Mouse (Mus musculus) liver, postnatal 0 days (tissue): Measurements from ENCODE around the gene Vars. TPM values are rescaled to one million over a fixed set of nuclear protein-coding genes. Genes with fewer than 3 reads are reported as not detected.
A peak's percentile ranks its signal among the peaks of the same experiment; 100 is the strongest.
"Not testable (repeated sequence)": the region's sequence is repeated elsewhere in the genome, so short reads cannot be mapped to it uniquely, and the experiment has no call there.

Source experiments
- ATAC-seq: fragments of 200-750 bp; cut with Nextera tagmentation; 2 replicates; pipeline ENCODE4 v1.8.0; 2017; ENCODE audit warnings: mild to moderate bottlenecking, moderate library complexity
- DNase-seq: peaks from one replicate; pipeline ENCODE4 v3.0.0-alpha.2; 2016
- H3K27ac ChIP-seq: fragments of 300-500 bp; sonication (generic); 2 replicates; pipeline ENCODE4 v1.5.1; 2014; ENCODE audit warnings: antibody characterized with exemption, moderate library complexity, mild to moderate bottlenecking, low read depth
- H3K27me3 ChIP-seq: fragments of 300-500 bp; sonication (generic); 2 replicates; pipeline ENCODE4 v1.6.1; 2014; ENCODE audit warnings: low read length, control low read depth, mixed read lengths; ENCODE audit not compliant: insufficient read depth
- H3K36me3 ChIP-seq: fragments of 300-500 bp; sonication (generic); replicated peaks from 2 replicates; pipeline ENCODE4 v1.6.1; 2014; ENCODE audit warnings: mild to moderate bottlenecking, control low read depth, low read length, moderate library complexity, mixed read lengths; ENCODE audit not compliant: insufficient read depth
- H3K4me1 ChIP-seq: fragments of 300-500 bp; sonication (generic); 2 replicates; pipeline ENCODE4 v1.6.1; 2014; ENCODE audit warnings: antibody characterized with exemption, mild to moderate bottlenecking, control low read depth; ENCODE audit not compliant: insufficient read depth
- H3K4me2 ChIP-seq: fragments of 300-500 bp; sonication (generic); 2 replicates; pipeline ENCODE4 v1.6.1; 2014; ENCODE audit warnings: low read depth, mild to moderate bottlenecking, low read length, moderate library complexity, mixed read lengths
- H3K4me3 ChIP-seq: fragments of 300-500 bp; sonication (generic); 2 replicates; pipeline ENCODE4 v1.5.1; 2014; ENCODE audit warnings: low read depth, low read length
- H3K9ac ChIP-seq: fragments of 300-500 bp; sonication (generic); replicated peaks from 2 replicates; pipeline ENCODE4 v1.6.1; 2014; ENCODE audit warnings: mild to moderate bottlenecking, moderate library complexity
- H3K9me3 ChIP-seq: fragments of 300-500 bp; sonication (generic); 2 replicates; pipeline ENCODE4 v1.6.1; 2016; ENCODE audit warnings: mild to moderate bottlenecking, control low read depth, low read length, mixed read lengths
- CTCF ChIP-seq: sonication (generic); IDR thresholded peaks from 2 replicates; pipeline ENCODE4 v1.5.1; 2016; ENCODE audit warnings: antibody characterized with exemption, low read depth
- EP300 ChIP-seq: IDR thresholded peaks from 2 replicates; pipeline ENCODE4 v1.6.1; 2016; ENCODE audit warnings: antibody characterized with exemption, low read depth, mild to moderate bottlenecking
- WGBS: fragments of 180-500 bp; shearing (Covaris S2); extraction: QIAGEN DNeasy Blood & Tissue Kit; methylation state at CpG from one replicate; pipeline ENCODE4 v1.1.7; 2014; ENCODE audit not compliant: insufficient replicate concordance; 5-methylcytosine and 5-hydroxymethylcytosine counted together
- polyA plus RNA-seq: library from polyadenylated mRNA; unstranded; fragments of >200 nt; fragmentation: Nextera tagmentation; extraction: Ambion mirVana; gene quantifications from 2 replicates; pipeline ENCODE4 v1.2.1, GENCODE M21; 2015

Vars gene
- polyA plus RNA-seq, 1 experiment from 2014 or later, result 43.8 TPM

- Histone ChIP-seq H3K36me3 (peaks cover 51% of the 10 kb centered on the region), H3K27me3 (no peaks in the 10 kb centered on the region), H3K4me2 (peak overlapping the region; percentile 75), H3K4me1 (peaks cover 44% of the 10 kb centered on the region), H3K27ac (peak overlapping the region; percentile 98), H3K9me3 (no peaks in the 10 kb centered on the region), H3K4me3 (peak overlapping the region; percentile 85), H3K9ac (peak overlapping the region; percentile 76)
- ATAC-seq (peak; percentile 3), DNase-seq (peak; percentile 36)
- WGBS, result 3% methylated on average over 12 of the region's 12 CpGs
- TF ChIP-seq EP300, result no peak
Measured at GRCm38 (mm10) chr17:35002153-35002865, 1.5 kb downstream of the Vars start.

GRCm38 (mm10) chr17:35003022-35003838, 2.4 kb downstream of the Vars start:
- Histone ChIP-seq H3K9ac (peak overlapping the region; percentile 76), H3K9me3 (no peaks in the 10 kb centered on the region), H3K4me2 (peak overlapping the region; percentile 75), H3K36me3 (peaks cover 52% of the 10 kb centered on the region), H3K4me1 (peaks cover 35% of the 10 kb centered on the region), H3K27me3 (no peaks in the 10 kb centered on the region), H3K4me3 (peak overlapping the region; percentile 85), H3K27ac (peak overlapping the region; percentile 98; the same call in 1 of the 2 replicates)
- TF ChIP-seq CTCF (no peak), EP300 (no peak)
- 38% methylated on average over 9 of the region's 9 CpGs for WGBS
- no peak for DNase-seq
- ATAC-seq, result no peak

GRCm38 (mm10) chr17:35004075-35004717, 3.4 kb downstream of the Vars start:
- Histone ChIP-seq H3K27ac (no peak overlapping the region), H3K36me3 (peaks cover 49% of the 10 kb centered on the region), H3K4me1 (peaks cover 25% of the 10 kb centered on the region), H3K9me3 (no peaks in the 10 kb centered on the region), H3K9ac (no peak overlapping the region), H3K27me3 (no peaks in the 10 kb centered on the region), H3K4me2 (0 out of 2 replicates have a peak overlapping the region, but pooled peaks have one; percentile 7), H3K4me3 (no peak overlapping the region)
- ATAC-seq, result no peak
- WGBS, result 88% methylated on average over 17 of the region's 17 CpGs
- TF ChIP-seq EP300 (no peak), CTCF (no peak)
- no peak for DNase-seq

- no peak for ATAC-seq
- TF ChIP-seq EP300 (no peak), CTCF (no peak)
- Histone ChIP-seq H3K9ac (no peak overlapping the region), H3K27ac (no peak overlapping the region), H3K9me3 (no peaks in the 10 kb centered on the region), H3K4me3 (no peak overlapping the region), H3K36me3 (peaks cover 55% of the 10 kb centered on the region), H3K4me2 (no peak overlapping the region), H3K27me3 (no peaks in the 10 kb centered on the region), H3K4me1 (peaks cover 18% of the 10 kb centered on the region)
- WGBS, result 88% methylated on average over 10 of the region's 10 CpGs
- no peak for DNase-seq
Measured at GRCm38 (mm10) chr17:35005158-35005557, 4.4 kb downstream of the Vars start.

DNA sequence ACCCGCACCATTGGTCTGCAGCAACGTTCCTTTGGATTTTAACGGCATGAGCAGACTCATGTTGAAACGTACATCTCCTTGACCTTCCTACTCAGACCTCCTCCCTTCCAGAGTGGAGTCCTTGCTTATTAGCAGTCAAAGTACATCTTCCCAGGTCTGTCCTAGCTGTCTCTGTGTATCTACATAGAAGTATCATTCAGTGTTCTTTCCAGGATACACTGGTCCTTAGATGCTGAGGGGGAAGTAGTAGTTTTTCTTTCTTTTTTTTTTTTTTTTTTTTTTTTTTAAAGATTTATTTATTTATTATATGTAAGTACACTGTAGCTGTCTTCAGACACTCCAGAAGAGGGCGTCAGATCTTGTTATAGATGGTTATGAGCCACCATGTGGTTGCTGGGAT, 5.1 kb downstream of the Vars start:
- peaks cover 62% of the 10 kb centered on the region for H3K36me3 ChIP-seq
- not testable (repeated sequence) for H3K9me3 ChIP-seq
- 94% methylated on average over 4 of the region's 5 CpGs for WGBS

DNA sequence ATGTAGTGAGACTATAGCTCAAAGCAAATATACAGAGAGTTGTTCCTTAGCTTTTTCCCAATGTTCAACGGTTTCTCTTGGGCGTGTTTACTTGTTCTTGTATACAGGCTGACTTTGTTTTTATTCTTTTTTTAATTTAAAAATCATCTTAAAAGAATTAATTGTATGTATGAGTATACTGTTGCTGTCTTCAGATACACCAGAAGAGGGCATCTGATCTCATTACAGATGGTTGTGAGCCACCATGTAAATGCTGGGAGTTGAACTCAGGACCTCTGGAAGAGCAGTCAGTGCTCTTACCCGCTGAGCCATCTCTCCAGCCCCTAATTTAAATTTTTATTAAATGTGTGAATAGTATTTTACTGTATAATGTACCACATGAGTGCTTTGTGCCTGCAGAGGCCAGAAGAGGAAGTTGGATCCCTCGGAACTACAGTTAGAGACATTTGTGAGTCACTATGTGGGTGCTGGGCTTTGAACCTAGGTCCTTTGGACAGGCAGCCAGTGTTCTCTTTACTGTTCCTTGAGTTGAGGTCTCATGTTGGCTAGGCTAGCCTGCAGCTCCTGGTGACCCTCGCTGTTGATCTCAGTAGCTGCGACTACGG, 6.7 kb downstream of the Vars start:
- no peak overlapping the region for H3K4me3 ChIP-seq
- WGBS, result 90% methylated on average over 7 of the region's 7 CpGs
- TF ChIP-seq EP300 (no peak), CTCF (peak; percentile 36)
- ATAC-seq (no peak), DNase-seq (no peak)
- H3K4me2 ChIP-seq, result no peak overlapping the region
- peaks cover 13% of the 10 kb centered on the region for H3K4me1 ChIP-seq
- H3K36me3 ChIP-seq, result peaks cover 78% of the 10 kb centered on the region
- no peaks in the 10 kb centered on the region for H3K27me3 ChIP-seq
- H3K27ac ChIP-seq, result no peak overlapping the region
- H3K9me3 ChIP-seq, result no peaks in the 10 kb centered on the region
- H3K9ac ChIP-seq, result no peak overlapping the region

More for the DNA sequence above, 5.1 kb downstream of the Vars start:
- peaks cover 18% of the 10 kb centered on the region for H3K4me1 ChIP-seq
- H3K27ac ChIP-seq, DNase-seq, H3K4me2 ChIP-seq, ATAC-seq, H3K4me3 ChIP-seq, H3K27me3 ChIP-seq, H3K9ac ChIP-seq: not testable (repeated sequence)
